ENCODE assay signal across 8 mouse cellular contexts in the genomic region with DNA sequence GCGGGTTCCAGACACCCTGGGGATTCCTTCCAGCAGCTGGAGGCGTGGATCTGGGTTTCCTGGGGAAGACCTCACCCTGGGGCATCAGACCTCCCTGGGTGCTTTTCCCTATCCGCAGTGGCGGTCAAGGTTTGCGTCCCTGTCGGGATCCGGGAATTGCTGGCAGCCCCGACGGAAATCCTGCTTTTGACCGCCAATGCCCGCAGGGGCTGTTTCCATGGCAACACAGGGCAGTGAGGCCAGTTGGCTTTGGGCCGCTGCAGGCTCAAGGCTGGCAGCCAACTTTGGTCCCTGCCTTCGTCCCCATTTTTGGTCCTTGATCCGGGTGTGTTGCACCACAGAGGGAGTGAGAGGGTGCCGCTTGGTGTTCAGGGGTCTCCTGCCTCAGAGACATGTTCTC. TPM values are rescaled to one million over a fixed set of nuclear protein-coding genes. Genes with fewer than 3 reads are reported as not detected.
DNase-seq lines count a peak whose midpoint lies in the region; ATAC-seq and TF ChIP-seq lines count a peak whose summit lies in the region.

No protein-coding gene starts in this region.

- TF ChIP-seq POLR2A in kidney, adult 2 months (IDR thresholded peaks at IDR 0.05; ENCODE audit: low read depth, low read length), result no peak

- H3K4me2 ChIP-seq in limb, embryonic 11.5 days (ENCODE audit: low read depth, severe bottlenecking), result peak overlapping the region; percentile 53
- peak overlapping the region; percentile 37 for H3K4me2 ChIP-seq in midbrain, embryonic 14.5 days (ENCODE audit: low read length)
- peak overlapping the region; percentile 38 for H3K4me2 ChIP-seq in stomach, embryonic 16.5 days (ENCODE audit: low read depth, low read length)

- H3K4me1 ChIP-seq in embryonic facial prominence, embryonic 10.5 days, result peaks cover 43% of the 10 kb centered on the region
- peaks cover 31% of the 10 kb centered on the region for H3K4me1 ChIP-seq in kidney, adult 2 months (ENCODE audit: control insufficient read depth, insufficient read depth, low read length)
- peaks cover 14% of the 10 kb centered on the region for H3K4me1 ChIP-seq in limb, embryonic 11.5 days (ENCODE audit: control insufficient read depth, insufficient read depth, low read length)
- H3K4me1 ChIP-seq in midbrain, embryonic 14.5 days (ENCODE audit: control insufficient read depth, insufficient read depth, low read length), result peaks cover 20% of the 10 kb centered on the region; the same call in 1 of the 2 replicates
- peaks cover 12% of the 10 kb centered on the region for H3K4me1 ChIP-seq in stomach, embryonic 16.5 days (ENCODE audit: control insufficient read depth, insufficient read depth, low read length)

- peak overlapping the region; percentile 54 for H3K9ac ChIP-seq in limb, embryonic 11.5 days (ENCODE audit: low read length)
- H3K9ac ChIP-seq in midbrain, embryonic 14.5 days (replicated peaks; ENCODE audit: low read length), result no peak overlapping the region
- H3K9ac ChIP-seq in stomach, embryonic 16.5 days (ENCODE audit: low read length), result peak overlapping the region; percentile 29; the same call in 1 of the 2 replicates

- H3K9me3 ChIP-seq in embryonic facial prominence, embryonic 10.5 days, result no peaks in the 10 kb centered on the region
- H3K9me3 ChIP-seq in limb, embryonic 11.5 days (ENCODE audit: control insufficient read depth, low read length), result no peaks in the 10 kb centered on the region
- no peaks in the 10 kb centered on the region for H3K9me3 ChIP-seq in midbrain, embryonic 14.5 days (ENCODE audit: control insufficient read depth, low read length)
- no peaks in the 10 kb centered on the region for H3K9me3 ChIP-seq in stomach, embryonic 16.5 days (replicated peaks; ENCODE audit: control insufficient read depth, low read length)

- no peak for ATAC-seq in limb, embryonic 11.5 days (ENCODE audit: insufficient number of reproducible peaks, low FRiP score, low TSS enrichment, low read depth)
- ATAC-seq in midbrain, embryonic 14.5 days (ENCODE audit: low FRiP score, low TSS enrichment), result no peak
- peak; percentile 26; the same call in 1 of the 2 replicates for ATAC-seq in stomach, embryonic 16.5 days (ENCODE audit: insufficient read depth, low FRiP score)

- peaks cover 68% of the 10 kb centered on the region for H3K27me3 ChIP-seq in embryonic facial prominence, embryonic 10.5 days (replicated peaks; ENCODE audit: low read depth, poor library complexity, severe bottlenecking)
- H3K27me3 ChIP-seq in kidney, adult 2 months (replicated peaks; ENCODE audit: control insufficient read depth, insufficient read depth, low read length), result no peaks in the 10 kb centered on the region
- H3K27me3 ChIP-seq in limb, embryonic 11.5 days (ENCODE audit: control insufficient read depth, insufficient read depth, low read length), result 0 out of 2 replicates have a peak, but pooled peaks cover 4% of the 10 kb centered on the region
- H3K27me3 ChIP-seq in midbrain, embryonic 14.5 days (ENCODE audit: control insufficient read depth, insufficient read depth, low read length), result peaks cover 10% of the 10 kb centered on the region
- peaks cover 17% of the 10 kb centered on the region; the same call in 1 of the 2 replicates for H3K27me3 ChIP-seq in stomach, embryonic 16.5 days (ENCODE audit: control insufficient read depth, insufficient read depth, low read length)

- WGBS in embryonic facial prominence, embryonic 10.5 days, result under 1% methylated on average over 15 of the region's 15 CpGs
- 4% methylated on average over 15 of the region's 15 CpGs for WGBS in kidney, adult 2 months
- 2% methylated on average over 15 of the region's 15 CpGs for WGBS in limb, embryonic 11.5 days
- WGBS in midbrain, embryonic 14.5 days, result 2% methylated on average over 15 of the region's 15 CpGs
- 6% methylated on average over 15 of the region's 15 CpGs for WGBS in stomach, embryonic 16.5 days

- DNase-seq in urinary bladder, postnatal 4 days (ENCODE audit: low spot score in 2 of 2), result peak; percentile 44 to 77
- DNase-seq in urinary bladder, adult 18-20 months (ENCODE audit: low spot score in 2 of 2), result no peak
- peak; percentile 90 for DNase-seq in embryonic facial prominence, embryonic 10.5 days (ENCODE audit: low spot score)
- peak; percentile 62 for DNase-seq in heart, adult 8-10 months (ENCODE audit: low spot score)
- peak; percentile 96 for DNase-seq in kidney, adult 2 months
- DNase-seq in limb, embryonic 11.5 days (ENCODE audit: low spot score), result peak; percentile 89
- peak; percentile 85 for DNase-seq in midbrain, embryonic 14.5 days

- TF ChIP-seq CTCF in kidney, adult 2 months (conservative IDR thresholded peaks at IDR 0.05; ENCODE audit: insufficient read depth, insufficient read length, low read depth, low read length), result no peak

- H3K4me3 ChIP-seq in embryonic facial prominence, embryonic 10.5 days, result peak overlapping the region; percentile 53
- H3K4me3 ChIP-seq in kidney, adult 2 months (ENCODE audit: insufficient read depth, low read depth, low read length), result no peak overlapping the region
- peak overlapping the region; percentile 10 for H3K4me3 ChIP-seq in limb, embryonic 11.5 days (ENCODE audit: low read depth, low read length)
- no peak overlapping the region; the same call in 1 of the 2 replicates for H3K4me3 ChIP-seq in midbrain, embryonic 14.5 days (replicated peaks; ENCODE audit: low read depth, low read length)
- peak overlapping the region; percentile 14 for H3K4me3 ChIP-seq in stomach, embryonic 16.5 days (replicated peaks; ENCODE audit: low read length)

- H3K27ac ChIP-seq in embryonic facial prominence, embryonic 10.5 days (replicated peaks), result peak overlapping the region; percentile 78
- peak overlapping the region; percentile 14; the same call in 1 of the 2 replicates for H3K27ac ChIP-seq in kidney, adult 2 months (ENCODE audit: insufficient read depth, low read depth, low read length)
- H3K27ac ChIP-seq in limb, embryonic 11.5 days (replicated peaks; ENCODE audit: low read depth, low read length), result peak overlapping the region; percentile 62; the same call in 1 of the 2 replicates
- no peak overlapping the region for H3K27ac ChIP-seq in midbrain, embryonic 14.5 days (replicated peaks; ENCODE audit: low read depth, low read length)
- peak overlapping the region; percentile 51; the same call in 1 of the 2 replicates for H3K27ac ChIP-seq in stomach, embryonic 16.5 days (ENCODE audit: low read length)

- no peaks in the 10 kb centered on the region for H3K36me3 ChIP-seq in embryonic facial prominence, embryonic 10.5 days (replicated peaks)
- H3K36me3 ChIP-seq in kidney, adult 2 months (ENCODE audit: control insufficient read depth, insufficient read depth, low read length), result no peaks in the 10 kb centered on the region
- H3K36me3 ChIP-seq in limb, embryonic 11.5 days (ENCODE audit: control insufficient read depth, insufficient read depth, low read length), result no peaks in the 10 kb centered on the region
- no peaks in the 10 kb centered on the region for H3K36me3 ChIP-seq in midbrain, embryonic 14.5 days (ENCODE audit: control insufficient read depth, insufficient read depth, low read length)
- H3K36me3 ChIP-seq in stomach, embryonic 16.5 days (ENCODE audit: control insufficient read depth, insufficient read depth, low read length), result no peaks in the 10 kb centered on the region

RNA-seq across cellular contexts. Expression of a gene that starts 1.0 kb away (rescaled TPM):
- polyA plus RNA-seq in embryonic facial prominence, embryonic 10.5 days (2016; fragmentation: Nextera tagmentation; extraction: Ambion mirVana), result 0.16 and 0.21 TPM in 2 replicates
- 1 to 10 TPM in 1 of 4 experiments, under 1 TPM in 3; 0.14 to 2.5 (median 0.49) TPM for total RNA-seq in heart, adult 8-10 months (2022)
- 1.8 and 2.5 TPM in 2 replicates for polyA plus RNA-seq in kidney, adult 2 months (2012; rRNA removed)
- polyA plus RNA-seq in limb, embryonic 11.5 days (2014; fragmentation: Nextera tagmentation; extraction: Ambion mirVana), result 0.17 and 0.35 TPM in 2 replicates
- polyA plus RNA-seq in midbrain, embryonic 14.5 days (2014; fragmentation: Nextera tagmentation; extraction: Ambion mirVana), result 0.08 TPM in 1 of 2 replicates, not detected in the other
- polyA plus RNA-seq in stomach, embryonic 16.5 days (2015; fragmentation: Nextera tagmentation; extraction: Ambion mirVana), result 1.2 and 1.8 TPM in 2 replicates

RNA-seq across cellular contexts. Expression of a gene that starts 36.2 kb away (rescaled TPM):
- polyA plus RNA-seq in embryonic facial prominence, embryonic 10.5 days (2016; fragmentation: Nextera tagmentation; extraction: Ambion mirVana), result 11.5 and 11.6 TPM in 2 replicates
- total RNA-seq in heart, adult 8-10 months (2022), result 10 to 100 TPM; 37.5 to 52.5 (median 45.0) TPM
- 22.2 and 23.3 TPM in 2 replicates for polyA plus RNA-seq in kidney, adult 2 months (2012; rRNA removed)
- polyA plus RNA-seq in limb, embryonic 11.5 days (2014; fragmentation: Nextera tagmentation; extraction: Ambion mirVana), result 10.2 and 10.5 TPM in 2 replicates
- polyA plus RNA-seq in midbrain, embryonic 14.5 days (2014; fragmentation: Nextera tagmentation; extraction: Ambion mirVana), result 13.0 and 15.3 TPM in 2 replicates
- polyA plus RNA-seq in stomach, embryonic 16.5 days (2015; fragmentation: Nextera tagmentation; extraction: Ambion mirVana), result 4.9 and 7.1 TPM in 2 replicates

RNA-seq across cellular contexts. Expression of a gene that starts 52.5 kb away (rescaled TPM):
- polyA plus RNA-seq in embryonic facial prominence, embryonic 10.5 days (2016; fragmentation: Nextera tagmentation; extraction: Ambion mirVana), result 31.0 and 32.1 TPM in 2 replicates
- 10 to 100 TPM; 35.4 to 43.7 (median 39.9) TPM for total RNA-seq in heart, adult 8-10 months (2022)
- polyA plus RNA-seq in kidney, adult 2 months (2012; rRNA removed), result 15.9 and 16.6 TPM in 2 replicates
- 30.1 and 32.9 TPM in 2 replicates for polyA plus RNA-seq in limb, embryonic 11.5 days (2014; fragmentation: Nextera tagmentation; extraction: Ambion mirVana)
- polyA plus RNA-seq in midbrain, embryonic 14.5 days (2014; fragmentation: Nextera tagmentation; extraction: Ambion mirVana), result 41.9 and 47.5 TPM in 2 replicates
- 31.9 and 34.0 TPM in 2 replicates for polyA plus RNA-seq in stomach, embryonic 16.5 days (2015; fragmentation: Nextera tagmentation; extraction: Ambion mirVana)

Comparison
In these comparisons a context has a peak if more than half of its experiments do, and no peak if none do; other contexts are left out.
1. DNase-seq: peak in urinary bladder, postnatal 4 days (2 of 2), embryonic facial prominence, embryonic 10.5 days (single experiment), heart, adult 8-10 months (single experiment), kidney, adult 2 months (single experiment), limb, embryonic 11.5 days (single experiment) and midbrain, embryonic 14.5 days (single experiment); none in urinary bladder, adult 18-20 months (0 of 2).
2. H3K4me3 ChIP-seq: peak in embryonic facial prominence, embryonic 10.5 days (single experiment), limb, embryonic 11.5 days (single experiment) and stomach, embryonic 16.5 days (single experiment); none in kidney, adult 2 months (single experiment) and midbrain, embryonic 14.5 days (single experiment).
3. Peak in every context shown above with its lines, with median percentiles within 50 percentile points of each other: H3K4me2 ChIP-seq.